Mouse (Mus musculus) brain, embryonic 18.5 days (tissue): Measurements from ENCODE around the gene Olfr1555-ps1.
"Not testable (repeated sequence)": the region's sequence is repeated elsewhere in the genome, so short reads cannot be mapped to it uniquely, and the experiment has no call there.

Experiments used
- DNase-seq: peaks from one replicate; pipeline ENCODE4 v3.0.0-alpha.2; 2012; ENCODE audit warnings: low read depth, low spot score

Gene Olfr1555-ps1

DNA sequence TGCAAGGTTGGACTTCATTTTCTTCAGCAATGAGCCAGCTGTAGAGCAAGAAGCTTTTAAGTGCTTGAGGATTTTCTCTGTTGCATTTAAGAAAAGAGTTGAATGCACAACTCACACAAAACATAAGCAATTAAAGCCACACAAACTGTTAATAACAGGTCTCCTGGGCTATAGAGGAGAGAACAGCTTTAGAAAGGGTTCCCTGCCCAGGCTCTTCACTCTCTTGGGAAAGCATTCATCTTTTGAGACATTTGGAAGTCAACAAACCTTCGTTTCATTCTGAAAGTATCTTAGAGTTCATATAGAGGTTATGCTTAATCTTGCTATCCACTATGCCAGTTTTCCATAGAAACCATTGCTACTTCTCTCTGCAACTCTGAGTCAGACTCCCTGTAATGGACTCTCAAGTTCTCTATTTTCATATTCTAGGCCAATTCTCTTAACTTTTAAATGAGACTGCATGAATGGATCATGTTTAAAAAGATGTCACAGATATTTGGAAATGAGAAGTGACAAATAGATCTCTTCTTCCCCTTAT is at the start of gene Olfr1555-ps1:
TSS of gene Olfr1555-ps1 (minus strand) at position 51 of the 538 bp plus-strand sequence.
- not testable (repeated sequence) for DNase-seq

DNA sequence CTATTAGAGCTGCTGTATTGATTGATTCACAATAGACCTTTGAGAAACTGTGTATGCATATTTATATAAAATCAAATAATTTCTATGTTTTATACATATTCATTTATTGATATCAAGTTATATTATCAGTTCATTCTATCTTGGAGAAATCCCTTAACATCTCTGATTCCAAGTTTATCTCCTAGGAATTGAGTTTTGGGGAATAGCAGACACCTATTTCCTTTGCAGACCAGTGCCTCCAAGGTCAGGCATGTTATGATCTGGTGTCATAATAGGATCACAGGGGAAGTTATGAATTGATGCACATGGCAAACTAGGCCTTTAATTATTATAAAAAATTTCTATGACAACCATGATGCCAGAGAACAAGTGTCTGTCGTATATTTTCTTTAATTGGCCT is 30.4 kb upstream of the Olfr1555-ps1 start, which contains the start of gene Olfr1431:
TSS of gene Olfr1431 (plus strand) at position 301 of the 400 bp plus-strand sequence.
- no peak for DNase-seq

DNA sequence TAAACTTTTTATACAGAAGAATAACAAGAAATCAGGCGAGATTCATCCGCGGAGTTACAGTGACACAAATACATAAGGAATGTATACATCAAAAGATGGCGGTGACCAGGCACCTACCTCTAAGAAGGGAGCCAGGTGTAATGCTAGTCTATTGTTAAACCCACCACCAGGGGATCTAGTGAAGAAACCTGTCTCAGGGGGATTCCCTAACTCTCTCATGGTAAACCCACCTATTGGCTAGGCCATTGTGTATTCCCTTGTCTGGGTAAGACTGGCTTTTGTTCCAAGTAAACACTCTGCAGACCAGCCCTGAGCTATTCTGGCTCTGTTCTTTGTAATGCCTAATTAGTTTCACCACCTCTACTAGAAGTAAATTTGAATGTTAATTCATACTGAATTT is 29.2 kb upstream of the Olfr1555-ps1 start:
- not testable (repeated sequence) for DNase-seq

DNA sequence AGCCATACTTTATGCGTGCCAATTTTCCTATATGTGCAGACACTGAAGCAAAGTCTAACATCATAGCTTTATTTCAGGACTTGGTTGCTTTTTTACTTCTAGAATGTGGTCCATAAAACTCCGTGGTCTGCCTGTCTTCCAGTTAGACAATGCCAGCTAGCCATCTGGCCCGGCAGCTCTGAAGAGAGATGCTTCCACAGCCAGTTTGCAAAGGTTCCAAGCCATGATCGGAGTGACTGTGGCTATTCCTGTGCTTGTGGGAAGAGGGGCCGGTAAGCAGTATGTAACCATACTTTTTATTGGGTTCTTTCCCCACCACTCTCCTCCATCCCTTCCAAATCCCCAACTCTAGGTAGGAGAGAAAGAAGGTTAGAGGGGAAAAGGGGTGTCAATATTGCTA is 5.5 kb upstream of the Olfr1555-ps1 start:
- not testable (repeated sequence) for DNase-seq

DNA sequence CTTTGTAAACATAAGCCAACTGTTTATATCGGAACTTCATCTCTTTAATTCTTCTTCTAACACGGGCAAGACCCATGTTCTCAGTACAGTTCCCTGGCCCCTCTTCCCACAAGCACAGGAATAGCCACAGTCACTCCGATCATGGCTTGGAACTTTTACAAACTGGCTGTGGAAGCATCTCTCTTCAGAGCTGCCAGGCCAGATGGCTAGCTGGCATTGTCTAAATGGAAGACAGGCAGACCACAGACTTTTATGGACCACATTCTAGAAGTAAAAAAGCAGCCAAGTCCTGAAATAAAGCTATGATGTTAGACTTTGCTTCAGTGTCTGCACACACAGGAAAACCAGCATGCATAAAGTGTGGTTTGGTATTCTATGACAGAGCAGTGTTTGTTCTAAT is 24.5 kb downstream of the Olfr1555-ps1 start:
- DNase-seq = peak; percentile 60

DNA sequence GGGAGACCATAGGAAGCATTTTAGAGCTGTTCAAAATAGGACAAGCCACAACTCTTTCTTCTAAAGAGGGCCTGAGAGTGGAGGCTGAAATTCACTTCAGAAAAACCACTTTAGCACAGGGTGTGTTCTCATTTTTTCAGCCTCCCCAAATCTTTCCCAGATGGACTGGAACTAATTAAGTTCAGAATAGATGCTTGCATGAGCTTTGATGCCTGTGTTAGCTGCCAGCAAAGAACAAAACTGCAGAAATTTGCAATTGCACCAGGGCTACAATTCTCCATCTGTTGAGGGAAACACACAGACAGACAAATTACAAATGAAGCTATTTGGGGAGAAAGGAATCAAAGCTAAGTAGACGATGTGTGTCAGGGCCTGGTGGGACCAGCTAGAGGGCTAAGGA is 26.6 kb downstream of the Olfr1555-ps1 start:
- peak; percentile 68 for DNase-seq

DNA sequence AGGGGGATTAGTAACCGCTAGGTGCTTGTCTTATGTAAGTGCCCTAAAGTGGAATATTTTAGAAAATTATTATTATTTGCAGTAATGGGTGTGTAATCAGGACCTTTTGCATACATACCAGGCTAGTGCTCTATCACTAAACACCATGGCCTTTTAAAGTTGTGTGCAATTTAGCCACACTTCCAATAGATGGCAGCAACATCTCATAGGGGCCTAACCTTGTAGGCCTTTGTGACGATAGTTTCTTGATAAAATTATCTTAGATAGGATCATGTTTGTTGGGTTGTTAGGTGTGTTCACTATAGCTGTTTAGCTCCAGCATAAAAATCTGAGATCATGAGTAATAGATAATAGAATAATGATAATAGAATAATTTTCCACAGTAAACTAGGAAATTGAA is 35.6 kb downstream of the Olfr1555-ps1 start:
- DNase-seq = no peak

DNA sequence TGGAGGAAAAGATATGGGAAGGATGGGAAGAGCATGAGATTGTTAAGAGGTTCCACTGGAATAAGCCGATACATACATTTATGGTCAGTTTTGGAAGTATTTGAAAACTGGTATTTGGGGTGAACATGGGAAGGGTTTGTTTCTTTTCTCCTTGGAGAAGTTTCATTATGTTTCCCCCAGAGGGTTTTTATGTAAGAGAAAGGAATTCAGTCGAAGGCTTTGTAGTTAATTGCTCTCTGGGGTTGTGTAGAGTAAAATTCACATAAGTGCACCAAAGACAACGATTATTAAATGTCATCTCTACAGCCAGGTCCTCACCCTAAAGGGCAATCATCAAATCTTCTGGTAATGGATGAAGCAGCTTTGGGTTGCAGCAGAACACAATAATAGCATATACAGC is 46.8 kb downstream of the Olfr1555-ps1 start, which contains the start of gene Olfr76:
TSS of gene Olfr76 (minus strand) at position 101 of the 400 bp plus-strand sequence.
- no peak for DNase-seq

DNA sequence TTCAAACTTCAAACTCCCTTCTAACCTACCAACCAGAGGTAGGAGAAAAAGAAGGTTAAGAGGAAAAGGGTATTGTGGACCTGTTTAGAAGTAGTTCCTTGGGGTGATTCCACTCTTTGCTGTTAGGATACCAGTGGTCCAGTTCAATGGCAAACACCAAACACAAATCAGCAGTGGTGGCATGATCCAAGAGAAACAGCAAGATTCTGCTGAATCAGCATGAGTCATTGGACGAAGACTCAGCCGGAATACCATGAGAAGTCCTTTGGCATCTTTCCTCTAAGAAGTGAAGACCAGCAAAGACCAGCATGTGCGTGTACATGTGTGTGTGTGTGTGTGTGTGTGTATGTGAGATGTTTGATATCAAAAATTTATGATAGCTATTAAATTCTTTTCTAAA is 53.4 kb downstream of the Olfr1555-ps1 start:
- DNase-seq = no peak

DNA sequence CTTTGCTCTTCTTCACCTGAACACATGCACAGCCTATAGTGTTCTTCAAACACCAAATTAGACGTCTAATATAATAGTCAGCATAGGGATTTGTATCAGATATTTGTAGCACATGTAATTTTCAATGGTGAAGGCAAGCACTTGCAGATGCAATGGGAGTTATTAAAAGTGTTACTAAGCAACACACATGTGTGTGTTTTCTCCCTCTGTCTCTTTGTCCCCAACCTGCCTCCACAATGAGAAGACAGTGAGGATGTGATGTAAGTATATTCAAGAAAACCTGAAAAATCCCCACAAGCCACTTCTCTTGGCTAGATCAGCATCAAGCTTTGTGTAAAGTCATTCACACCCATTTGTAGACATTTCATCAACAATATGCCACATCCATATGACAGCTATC is 54.1 kb downstream of the Olfr1555-ps1 start, which contains the start of gene Olfr1428:
TSS of gene Olfr1428 (minus strand) at position 101 of the 400 bp plus-strand sequence.
- no peak for DNase-seq
